Mouse (Mus musculus): ENCODE measurements around the gene Kcna4. TPM values are rescaled to one million over a fixed set of nuclear protein-coding genes. Genes with fewer than 3 reads are reported as not detected.

Kcna4 gene
- polyA plus RNA-seq, 1 experiment from 2014 or later, result 0.33 TPM

DNA sequence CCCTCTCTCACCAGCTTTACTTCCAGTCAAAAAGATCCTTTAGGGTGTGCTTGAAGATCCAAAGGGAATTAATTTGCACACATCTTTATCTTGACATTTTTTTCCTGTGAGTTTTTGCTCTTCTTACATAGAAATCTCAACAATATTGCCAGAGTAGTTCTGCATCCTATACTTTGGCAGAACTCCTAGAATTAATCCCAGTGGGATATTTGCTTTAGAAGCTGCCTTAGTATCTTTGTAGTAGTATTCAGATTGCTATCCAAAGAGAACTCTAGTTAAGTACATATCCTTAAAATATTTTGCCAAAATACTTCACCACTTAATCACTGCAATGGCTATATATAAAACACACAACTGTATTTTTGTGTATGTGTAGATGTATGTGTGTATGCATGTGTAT lies 28.2 kb downstream of the Kcna4 start:
- no peaks in the 10 kb centered on the region for H3K4me1 ChIP-seq (ENCODE audit: control insufficient read depth, insufficient read depth, low read length)
- H3K27me3 ChIP-seq (replicated peaks; ENCODE audit: control insufficient read depth, insufficient read depth, low read length), result no peaks in the 10 kb centered on the region
- no peak overlapping the region for H3K27ac ChIP-seq (ENCODE audit: low read length)
- no peak for ATAC-seq
- no peak overlapping the region for H3K9ac ChIP-seq (ENCODE audit: low read depth, low read length)
- H3K9me3 ChIP-seq (ENCODE audit: control insufficient read depth, low read length), result no peaks in the 10 kb centered on the region
- no peak overlapping the region for H3K4me3 ChIP-seq (ENCODE audit: low read length)
- no peak overlapping the region for H3K4me2 ChIP-seq (ENCODE audit: low read depth, low read length)
- H3K36me3 ChIP-seq (ENCODE audit: control insufficient read depth, insufficient read depth, low read length), result no peaks in the 10 kb centered on the region

GRCm38 (mm10) chr2:107321596-107322226 lies 31.3 kb downstream of the Kcna4 start:
- Histone ChIP-seq H3K36me3 (ENCODE audit: control insufficient read depth, insufficient read depth, low read length) (no peaks in the 10 kb centered on the region), H3K27me3 (replicated peaks; ENCODE audit: control insufficient read depth, insufficient read depth, low read length) (no peaks in the 10 kb centered on the region), H3K9me3 (ENCODE audit: control insufficient read depth, low read length) (no peaks in the 10 kb centered on the region), H3K4me2 (ENCODE audit: low read depth, low read length) (no peak overlapping the region), H3K27ac (ENCODE audit: low read length) (no peak overlapping the region), H3K4me3 (ENCODE audit: low read length) (no peak overlapping the region), H3K4me1 (ENCODE audit: control insufficient read depth, insufficient read depth, low read length) (no peaks in the 10 kb centered on the region), H3K9ac (ENCODE audit: low read depth, low read length) (no peak overlapping the region)
- 68% methylated on average over 4 of the region's 4 CpGs for WGBS
- no peak for ATAC-seq

- Histone ChIP-seq H3K4me3 (ENCODE audit: low read length) (no peak overlapping the region), H3K4me2 (ENCODE audit: low read depth, low read length) (no peak overlapping the region), H3K9ac (ENCODE audit: low read depth, low read length) (no peak overlapping the region), H3K27ac (ENCODE audit: low read length) (no peak overlapping the region), H3K4me1 (ENCODE audit: control insufficient read depth, insufficient read depth, low read length) (no peaks in the 10 kb centered on the region), H3K27me3 (replicated peaks; ENCODE audit: control insufficient read depth, insufficient read depth, low read length) (no peaks in the 10 kb centered on the region), H3K36me3 (ENCODE audit: control insufficient read depth, insufficient read depth, low read length) (no peaks in the 10 kb centered on the region), H3K9me3 (ENCODE audit: control insufficient read depth, low read length) (no peaks in the 10 kb centered on the region)
- 76% methylated on average over 3 of the region's 3 CpGs for WGBS
- ATAC-seq, result no peak
These were observed 33.7 kb downstream of the Kcna4 start for GRCm38 (mm10) chr2:107324090-107324489.

DNA sequence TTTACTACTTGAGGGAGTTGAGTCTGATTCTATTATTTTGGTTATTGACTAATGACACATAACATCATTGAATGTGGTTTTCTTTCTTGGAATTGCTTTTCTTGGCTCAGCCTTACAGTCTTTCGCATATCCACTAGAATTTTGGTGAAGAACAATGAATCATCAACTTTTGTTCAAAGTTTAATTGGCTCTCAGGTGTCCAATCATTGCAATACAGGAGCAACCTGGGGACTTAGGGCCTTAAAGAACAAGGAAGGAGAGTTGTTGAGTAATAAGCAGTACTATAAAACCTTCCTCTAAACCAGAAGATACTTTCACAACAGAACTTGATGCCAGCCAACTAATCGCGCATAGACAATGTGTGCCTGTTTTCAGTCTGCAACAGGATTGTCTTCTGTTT lies 36.8 kb downstream of the Kcna4 start:
- Histone ChIP-seq H3K36me3 (ENCODE audit: control insufficient read depth, insufficient read depth, low read length) (no peaks in the 10 kb centered on the region), H3K4me1 (ENCODE audit: control insufficient read depth, insufficient read depth, low read length) (no peaks in the 10 kb centered on the region), H3K27me3 (replicated peaks; ENCODE audit: control insufficient read depth, insufficient read depth, low read length) (no peaks in the 10 kb centered on the region), H3K27ac (ENCODE audit: low read length) (no peak overlapping the region), H3K9me3 (ENCODE audit: control insufficient read depth, low read length) (no peaks in the 10 kb centered on the region), H3K4me2 (ENCODE audit: low read depth, low read length) (no peak overlapping the region), H3K4me3 (ENCODE audit: low read length) (no peak overlapping the region), H3K9ac (ENCODE audit: low read depth, low read length) (no peak overlapping the region)
- WGBS, result 92% methylated on average over 3 of the region's 3 CpGs
- ATAC-seq, result no peak

DNA sequence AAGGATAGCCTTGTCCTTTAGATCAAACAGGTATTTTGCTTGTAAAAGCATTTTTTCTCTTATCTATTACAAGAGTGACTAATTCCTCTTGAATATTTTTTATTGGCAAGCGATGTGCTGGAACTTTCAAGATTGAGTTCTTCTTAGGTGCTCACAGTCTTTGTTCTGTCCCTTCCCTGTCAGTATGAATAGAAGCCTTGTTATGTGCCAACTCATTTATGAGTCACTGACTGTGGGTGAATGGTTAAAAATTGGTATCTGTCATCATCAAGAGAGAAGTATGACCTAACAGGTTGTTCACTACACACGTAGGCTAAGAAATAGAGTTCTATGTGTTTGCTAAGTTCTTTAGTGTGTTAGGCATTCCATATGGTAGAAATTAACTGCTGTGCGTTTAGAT lies 50.9 kb downstream of the Kcna4 start:
- no peaks in the 10 kb centered on the region for H3K4me1 ChIP-seq (ENCODE audit: control insufficient read depth, insufficient read depth, low read length)
- WGBS, result 79% methylated on average over 3 of the region's 3 CpGs
- no peak overlapping the region for H3K4me2 ChIP-seq (ENCODE audit: low read depth, low read length)
- no peaks in the 10 kb centered on the region for H3K9me3 ChIP-seq (ENCODE audit: control insufficient read depth, low read length)
- no peak overlapping the region for H3K4me3 ChIP-seq (ENCODE audit: low read length)
- ATAC-seq, result no peak
- H3K9ac ChIP-seq (ENCODE audit: low read depth, low read length), result no peak overlapping the region
- H3K27me3 ChIP-seq (replicated peaks; ENCODE audit: control insufficient read depth, insufficient read depth, low read length), result no peaks in the 10 kb centered on the region
- H3K27ac ChIP-seq (ENCODE audit: low read length), result no peak overlapping the region
- H3K36me3 ChIP-seq (ENCODE audit: control insufficient read depth, insufficient read depth, low read length), result no peaks in the 10 kb centered on the region

- H3K9me3 ChIP-seq (ENCODE audit: control insufficient read depth, low read length), result no peaks in the 10 kb centered on the region
- H3K4me1 ChIP-seq (ENCODE audit: control insufficient read depth, insufficient read depth, low read length), result no peaks in the 10 kb centered on the region
- no peak overlapping the region for H3K4me3 ChIP-seq (ENCODE audit: low read length)
- ATAC-seq, result no peak
- H3K27me3 ChIP-seq (replicated peaks; ENCODE audit: control insufficient read depth, insufficient read depth, low read length), result no peaks in the 10 kb centered on the region
- 68% methylated on average over 4 of the region's 4 CpGs for WGBS
- H3K27ac ChIP-seq (ENCODE audit: low read length), result no peak overlapping the region
- no peak overlapping the region for H3K4me2 ChIP-seq (ENCODE audit: low read depth, low read length)
- no peaks in the 10 kb centered on the region for H3K36me3 ChIP-seq (ENCODE audit: control insufficient read depth, insufficient read depth, low read length)
- H3K9ac ChIP-seq (ENCODE audit: low read depth, low read length), result no peak overlapping the region
These were observed 54.4 kb downstream of the Kcna4 start for GRCm38 (mm10) chr2:107344807-107345206.

DNA sequence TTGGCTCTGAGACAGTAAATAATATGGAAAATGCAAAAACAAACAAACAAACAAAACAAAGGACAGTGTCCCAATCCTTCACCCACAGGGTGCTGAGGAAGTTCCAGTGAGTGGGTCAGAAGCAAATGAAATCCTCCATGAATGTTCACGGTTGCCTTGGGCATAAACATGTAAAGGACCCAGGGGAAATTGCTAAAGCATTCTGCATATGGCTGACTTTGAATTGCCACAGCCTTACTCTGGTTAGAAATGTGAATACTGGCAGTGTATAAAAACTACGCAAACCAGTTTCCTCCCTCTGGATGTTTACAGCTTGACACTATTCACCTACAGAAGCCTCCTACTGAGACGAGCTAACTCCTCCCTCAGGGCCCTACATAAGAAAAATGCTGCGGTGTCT lies 54.9 kb downstream of the Kcna4 start:
- Histone ChIP-seq H3K4me1 (ENCODE audit: control insufficient read depth, insufficient read depth, low read length) (no peaks in the 10 kb centered on the region), H3K27ac (ENCODE audit: low read length) (no peak overlapping the region), H3K27me3 (replicated peaks; ENCODE audit: control insufficient read depth, insufficient read depth, low read length) (no peaks in the 10 kb centered on the region), H3K9me3 (ENCODE audit: control insufficient read depth, low read length) (no peaks in the 10 kb centered on the region), H3K4me2 (ENCODE audit: low read depth, low read length) (no peak overlapping the region), H3K4me3 (ENCODE audit: low read length) (no peak overlapping the region), H3K36me3 (ENCODE audit: control insufficient read depth, insufficient read depth, low read length) (no peaks in the 10 kb centered on the region), H3K9ac (ENCODE audit: low read depth, low read length) (no peak overlapping the region)
- WGBS, result 65% methylated on average over 4 of the region's 4 CpGs
- ATAC-seq, result no peak

Other genes starting within 250 kb of the Kcna4 start
- not detected in 2 replicates for gene Fshb, start 231.0 kb upstream of the Kcna4 start, polyA plus RNA-seq (2015; fragmentation: Nextera tagmentation; extraction: Ambion mirVana)

Measured in intestine, embryonic 16.5 days (tissue).